Mouse (Mus musculus) cerebellum, adult 18-20 months (tissue): ENCODE data around the gene Cdh1.

ENCODE experiments used
- DNase-seq, 2 experiments: peaks; one replicate each; pipeline ENCODE4 v3.0.0; 2021

Cdh1 gene

DNA sequence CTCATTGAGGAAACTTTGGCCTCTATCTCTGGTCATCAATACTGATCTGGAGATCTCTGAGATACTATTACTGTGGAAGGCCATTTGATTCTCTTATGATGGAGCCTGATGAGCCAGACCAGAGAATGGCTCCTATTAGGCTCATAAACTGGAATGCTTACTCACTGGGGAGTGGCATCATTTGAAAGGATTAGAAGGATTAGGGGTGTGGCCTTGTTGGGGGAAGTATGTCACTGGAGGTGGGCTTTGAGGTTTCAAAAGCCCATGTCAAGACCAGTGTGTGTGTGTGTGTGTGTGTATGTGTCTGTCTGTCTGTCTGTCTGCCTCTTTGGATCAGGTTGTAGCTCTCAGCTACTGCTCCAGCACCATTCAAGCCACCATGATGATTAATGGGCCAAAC is 20.8 kb downstream of the Cdh1 start:
- no peak for DNase-seq

DNA sequence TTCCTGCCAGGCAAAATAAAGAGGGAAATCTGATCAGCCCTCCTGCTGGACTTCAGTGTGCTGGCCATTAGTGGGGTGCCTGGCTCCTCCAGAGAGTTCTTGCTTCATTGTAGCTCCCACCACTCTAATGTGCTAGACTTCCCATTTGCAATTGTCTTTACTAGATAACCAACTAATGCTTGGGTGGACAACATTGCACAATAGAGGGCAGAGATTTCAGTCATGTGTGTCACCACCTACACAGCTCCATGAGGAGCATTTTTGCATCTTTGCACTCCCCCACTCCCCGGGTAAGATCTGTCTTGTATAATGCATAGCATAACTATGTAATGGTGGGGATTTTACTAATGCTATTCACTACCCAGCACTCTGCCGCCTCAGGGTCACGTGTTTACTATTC is 21.6 kb downstream of the Cdh1 start:
- no peak for DNase-seq

DNA sequence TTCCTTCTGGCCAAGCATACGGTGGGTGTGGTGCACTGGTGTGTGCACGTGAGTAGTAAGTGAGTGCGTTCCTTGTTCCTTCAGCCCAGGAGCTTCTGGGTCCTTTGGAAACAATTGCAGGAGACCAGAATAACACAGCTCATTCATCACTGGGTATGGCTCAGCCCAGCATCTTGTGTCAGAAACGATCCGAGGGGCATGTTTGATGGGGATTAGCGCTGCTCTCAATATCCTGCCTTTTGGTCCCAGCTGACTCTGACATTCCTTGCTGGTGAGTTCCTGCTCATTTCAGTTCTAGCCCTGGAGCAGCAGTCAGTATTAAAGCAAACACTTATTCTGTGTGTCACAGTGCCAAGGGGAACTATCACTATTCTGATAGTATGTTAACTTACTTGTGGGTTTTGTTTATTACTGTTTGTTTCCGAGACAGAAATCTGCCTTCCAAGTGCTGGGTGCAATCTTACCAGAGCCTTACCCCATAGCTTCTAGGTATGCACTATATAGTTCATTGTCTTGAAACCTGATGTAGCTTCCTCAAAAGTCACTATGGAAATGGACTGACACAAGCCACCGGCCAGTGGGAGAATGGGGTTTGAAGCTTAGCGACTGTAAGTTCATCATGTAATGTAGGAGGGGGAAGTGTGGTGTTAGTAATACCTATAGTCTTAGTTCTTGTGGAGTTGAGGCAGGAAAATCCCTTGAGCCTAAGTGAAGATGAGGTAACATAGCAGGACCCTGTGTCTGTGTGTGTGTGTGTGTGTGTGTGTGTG is 23.1 kb downstream of the Cdh1 start:
- no peak for DNase-seq

- no peak for DNase-seq
These were observed 25.3 kb downstream of the Cdh1 start for GRCm38 (mm10) chr8:106628291-106628964.

DNA sequence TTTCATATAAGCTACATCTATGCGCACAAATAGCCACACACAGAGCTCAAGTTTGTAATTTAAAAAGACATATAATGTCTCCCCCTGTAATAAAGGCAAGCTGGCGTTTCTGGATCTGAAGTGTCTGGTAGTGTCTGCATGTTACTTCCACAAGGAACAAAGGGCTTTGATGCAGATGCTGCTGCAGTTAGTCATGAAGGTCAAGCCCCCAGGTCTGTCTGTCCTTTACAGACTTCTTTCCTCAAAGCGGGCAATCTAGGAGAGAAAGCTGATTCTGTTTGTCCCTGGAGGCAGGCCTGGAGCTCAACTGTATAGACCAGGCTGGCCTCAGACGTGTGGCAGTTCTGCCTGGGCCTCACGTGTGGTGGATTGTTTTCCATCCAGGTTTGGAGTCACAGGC is 26.3 kb downstream of the Cdh1 start:
- DNase-seq, result no peak

DNA sequence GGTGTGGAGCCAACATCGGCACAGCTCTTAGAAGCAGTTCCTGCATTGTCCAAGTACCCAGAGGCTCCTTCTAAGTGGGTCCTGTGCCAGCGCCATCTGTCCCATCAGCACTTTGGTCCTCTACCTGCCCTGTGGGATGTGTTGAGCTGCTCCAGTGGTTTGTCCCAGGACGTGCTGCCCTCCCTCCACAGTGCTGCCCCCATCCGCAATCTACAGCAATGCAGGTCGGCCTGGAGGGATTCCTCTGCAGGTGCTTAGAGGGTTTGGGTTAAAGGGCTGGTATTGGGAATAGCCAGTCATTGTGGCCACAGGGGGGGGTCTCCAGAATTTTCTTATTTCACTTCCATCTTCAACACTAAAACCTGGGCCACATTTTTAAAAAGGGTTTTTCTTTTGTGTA is 28.8 kb downstream of the Cdh1 start:
- DNase-seq, result no peak

GRCm38 (mm10) chr8:106632650-106633049 is 29.5 kb downstream of the Cdh1 start:
- no peak for DNase-seq

GRCm38 (mm10) chr8:106633361-106634158 is 30.4 kb downstream of the Cdh1 start:
- no peak for DNase-seq

GRCm38 (mm10) chr8:106635284-106635683 is 32.1 kb downstream of the Cdh1 start:
- DNase-seq, result no peak

- no peak for DNase-seq
These were observed 34.3 kb downstream of the Cdh1 start for GRCm38 (mm10) chr8:106637446-106637845.

DNA sequence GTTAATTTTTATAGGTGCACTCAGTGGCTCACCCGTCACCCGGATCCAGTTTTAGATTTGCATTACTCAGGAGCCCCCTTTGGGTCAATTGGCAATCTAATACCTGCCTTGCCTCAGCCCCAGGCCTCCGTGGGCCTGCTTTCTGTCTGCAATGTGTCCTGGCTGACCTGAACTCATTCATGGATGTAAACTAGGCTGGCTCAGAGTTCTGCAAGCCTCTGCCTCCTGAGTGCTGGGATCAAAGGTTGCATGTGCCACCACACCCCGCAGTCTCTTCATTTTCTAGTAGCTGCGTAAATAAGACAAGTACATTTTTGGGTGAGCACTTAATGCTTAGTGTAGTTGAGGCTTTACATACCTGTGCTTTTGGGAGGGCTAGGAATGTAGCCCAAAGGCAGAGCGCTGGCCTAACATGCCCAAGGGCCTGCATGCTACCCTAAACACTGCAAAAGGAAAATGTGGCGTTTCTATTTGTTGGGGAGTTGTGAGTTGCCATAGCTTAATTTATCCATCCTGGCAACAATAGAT is 35.7 kb downstream of the Cdh1 start:
- DNase-seq, result no peak

DNA sequence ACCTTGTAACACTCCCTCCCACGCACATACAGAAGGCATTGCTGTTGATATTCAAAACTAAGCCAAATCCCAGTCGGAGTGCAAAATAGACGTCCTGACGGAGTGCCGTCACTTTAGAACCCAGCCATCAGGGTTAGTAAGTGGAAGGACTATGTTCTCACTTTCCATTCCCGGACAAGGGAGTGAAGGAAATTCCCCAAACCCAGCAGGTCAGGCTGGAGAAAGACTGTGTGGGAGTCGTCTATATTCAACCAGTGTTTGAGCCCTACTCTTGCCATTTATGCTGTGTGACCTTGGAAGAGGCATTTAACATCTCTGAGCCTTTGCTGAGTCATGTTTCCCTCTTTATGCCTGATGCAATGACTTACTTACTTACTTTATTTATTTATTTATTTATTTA is 37.1 kb downstream of the Cdh1 start:
- no peak for DNase-seq

DNA sequence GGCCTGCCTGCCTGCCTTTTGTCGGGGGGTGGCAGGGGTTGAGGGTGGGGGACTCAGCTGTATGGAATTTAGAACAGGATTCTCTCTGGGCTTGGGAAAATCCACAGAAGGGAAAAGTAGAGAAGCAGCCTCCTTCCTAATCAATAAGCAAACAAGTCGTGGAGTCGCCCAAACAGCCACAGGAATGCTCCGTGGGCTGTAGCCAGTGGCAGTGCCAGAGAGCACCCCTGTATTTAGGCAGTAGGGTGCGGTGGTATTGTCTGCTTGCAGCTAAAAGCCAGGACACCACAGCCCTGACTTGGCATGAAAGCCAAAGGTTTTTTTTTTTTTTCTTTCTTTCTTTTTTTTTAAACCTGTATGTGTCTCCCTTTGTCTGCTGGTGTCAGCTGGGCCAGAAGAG is 37.8 kb downstream of the Cdh1 start:
- DNase-seq, result no peak

GRCm38 (mm10) chr8:106642172-106642571 is 39.0 kb downstream of the Cdh1 start:
- no peak for DNase-seq

- DNase-seq, result no peak
These were observed 39.9 kb downstream of the Cdh1 start for GRCm38 (mm10) chr8:106643100-106643499.

- no peak for DNase-seq
These were observed 41.8 kb downstream of the Cdh1 start for GRCm38 (mm10) chr8:106644957-106645356.

GRCm38 (mm10) chr8:106646153-106646552 is 43.0 kb downstream of the Cdh1 start:
- no peak for DNase-seq

DNA sequence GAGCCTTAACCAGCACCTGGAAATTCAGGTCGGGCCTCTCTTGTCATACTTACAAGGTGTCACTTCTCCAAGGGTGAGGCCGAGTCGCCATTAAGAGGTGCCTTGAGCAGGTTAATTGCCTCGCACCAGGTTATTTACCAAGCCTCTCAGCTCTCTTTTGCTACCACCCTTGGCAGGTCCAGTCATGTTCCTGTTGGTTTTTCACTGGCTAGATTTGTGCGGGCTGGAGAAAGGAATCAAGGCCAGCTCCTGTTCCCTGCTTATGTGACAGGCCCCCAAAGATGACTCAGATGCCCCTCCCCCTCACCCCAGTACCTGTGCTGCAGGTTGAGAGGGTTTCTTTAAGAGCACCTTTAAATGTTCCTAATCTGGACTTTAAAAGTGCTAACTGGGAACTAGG is 43.6 kb downstream of the Cdh1 start:
- DNase-seq, result no peak

- peak; percentile 67 to 79 for DNase-seq
These were observed 44.2 kb downstream of the Cdh1 start for GRCm38 (mm10) chr8:106647387-106647786.

DNA sequence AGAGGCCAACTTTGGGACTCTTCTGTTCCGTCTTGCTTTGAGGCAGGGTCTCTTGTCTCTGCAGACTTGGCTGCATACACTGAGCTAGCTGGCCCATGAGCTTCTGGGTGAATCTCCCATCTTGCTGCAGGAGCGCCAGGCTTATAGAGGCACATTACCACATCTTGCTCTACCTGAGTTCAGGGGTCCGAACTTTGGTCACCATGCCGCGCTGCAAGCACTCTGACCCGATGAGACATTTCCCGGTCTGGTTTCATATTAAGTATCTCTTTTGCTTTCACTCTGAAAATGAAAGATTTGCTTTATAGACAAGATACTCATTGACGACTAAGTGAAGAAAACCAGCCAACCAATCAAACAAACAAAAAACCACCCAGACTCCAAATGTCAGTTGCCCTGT is 45.3 kb downstream of the Cdh1 start:
- DNase-seq, result no peak

- DNase-seq, result no peak
These were observed 48.8 kb downstream of the Cdh1 start for GRCm38 (mm10) chr8:106651994-106652393.

DNA sequence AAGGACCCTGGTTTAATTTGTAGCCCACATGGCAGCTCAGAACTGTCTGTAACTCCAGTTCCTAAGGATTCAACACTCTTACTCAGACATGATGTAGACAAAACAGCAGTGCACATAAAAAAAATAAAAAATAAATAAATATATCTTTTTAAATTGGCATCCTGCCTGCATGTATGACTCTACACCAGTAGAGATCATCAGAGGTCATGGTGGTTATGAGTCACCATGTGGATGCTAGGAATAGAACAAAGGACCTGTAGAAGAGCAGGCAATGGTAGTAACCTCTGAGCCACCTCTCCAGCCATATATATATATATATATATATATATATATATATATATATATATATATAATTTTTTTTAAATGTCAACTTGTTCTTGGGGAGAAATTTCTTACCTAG is 52.9 kb downstream of the Cdh1 start:
- DNase-seq, result no peak

DNA sequence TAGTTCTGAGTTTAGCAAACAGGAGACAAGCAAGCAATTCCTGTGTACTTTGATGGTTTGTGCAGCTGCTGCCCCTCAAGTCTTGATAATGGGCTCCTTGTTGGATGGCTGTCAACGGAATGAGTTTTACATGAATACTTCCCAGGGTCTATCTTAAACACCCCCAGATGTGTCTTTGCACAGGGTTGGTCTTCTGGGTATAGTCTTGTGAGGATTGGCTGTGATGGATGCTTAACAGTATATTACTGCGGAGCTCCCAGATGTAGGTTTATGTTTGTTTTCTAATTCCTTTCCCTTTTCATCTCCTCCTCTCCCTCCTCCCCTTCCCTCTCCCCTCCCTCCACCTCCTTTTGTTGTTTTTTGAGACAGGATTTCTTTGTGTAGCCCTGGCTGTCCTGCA is 69.6 kb downstream of the Cdh1 start:
- DNase-seq, result no peak

DNA sequence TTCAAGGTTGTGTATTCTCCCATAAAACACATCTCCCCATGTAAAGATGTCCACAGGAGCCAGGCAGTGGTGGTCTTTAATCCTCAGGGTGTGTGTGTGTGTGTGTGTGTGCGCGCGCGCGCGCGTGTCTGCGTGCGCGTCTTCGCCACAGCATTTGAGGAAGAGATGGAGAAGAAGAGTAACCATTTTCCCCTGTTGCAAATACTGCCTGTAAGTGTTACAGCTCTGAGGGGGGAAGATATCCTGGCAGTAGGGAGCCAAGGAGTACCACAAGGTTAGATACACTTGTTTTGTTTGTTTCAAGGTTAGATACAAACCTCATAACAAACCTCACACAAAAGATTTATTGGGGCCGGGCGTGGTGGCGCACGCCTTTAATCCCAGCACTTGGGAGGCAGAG is 71.2 kb downstream of the Cdh1 start:
- DNase-seq, result no peak
